Mouse (Mus musculus) monocyte, adult 5-6 weeks (primary cell): ENCODE results near the gene Spesp1. TPM values are rescaled to one million over a fixed set of nuclear protein-coding genes. Genes with fewer than 3 reads are reported as not detected.

Experiments
- ATAC-seq: fragments of 153-309, 156-312 bp; replicated peaks from 2 replicates; pipeline ENCODE4 v1.8.0; 2017; ENCODE audit warnings: mild to moderate bottlenecking; ENCODE audit not compliant: low TSS enrichment, insufficient number of reproducible peaks, severe bottlenecking, poor library complexity, low FRiP score
- total RNA-seq: library from RNA; stranded (forward); fragments of 200-1000, 200-491, 200-594 nt; gene quantifications from 3 replicates; pipeline ENCODE4 v1.2.3, GENCODE M21; 2017

The Spesp1 gene
- total RNA-seq, 1 experiment from 2014 or later = not detected

GRCm38 (mm10) chr9:62253736-62254443 lies 28.1 kb downstream of the Spesp1 start:
- ATAC-seq = no peak

- ATAC-seq = no peak
These were observed 31.7 kb downstream of the Spesp1 start for GRCm38 (mm10) chr9:62250296-62250695.

DNA sequence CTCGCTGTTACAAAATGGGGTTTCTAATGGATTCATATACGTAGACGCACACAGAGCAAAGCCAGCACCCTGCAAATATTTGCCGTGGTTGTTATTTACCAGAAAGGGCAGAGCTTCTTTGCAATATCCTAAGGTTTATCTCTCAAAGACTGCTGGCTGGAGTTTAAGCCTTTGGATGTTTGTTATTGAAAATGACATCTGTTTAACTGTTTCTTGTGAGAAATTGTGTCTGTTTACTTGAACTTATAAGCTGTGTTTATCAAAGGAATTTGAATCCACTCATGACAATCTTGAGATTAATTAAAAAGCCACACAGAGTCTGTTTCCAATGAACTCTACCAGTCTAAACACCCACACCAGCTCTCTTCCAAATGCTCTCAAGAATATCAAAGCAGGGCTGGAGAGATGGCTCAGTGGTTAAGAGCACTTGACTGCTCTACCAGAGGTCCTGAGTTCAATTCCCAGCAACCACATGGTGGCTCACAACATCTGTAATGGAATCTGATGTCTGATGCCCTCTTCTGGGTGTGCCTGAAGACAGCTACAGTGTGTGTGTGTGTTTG lies 35.5 kb downstream of the Spesp1 start:
- ATAC-seq = no peak

DNA sequence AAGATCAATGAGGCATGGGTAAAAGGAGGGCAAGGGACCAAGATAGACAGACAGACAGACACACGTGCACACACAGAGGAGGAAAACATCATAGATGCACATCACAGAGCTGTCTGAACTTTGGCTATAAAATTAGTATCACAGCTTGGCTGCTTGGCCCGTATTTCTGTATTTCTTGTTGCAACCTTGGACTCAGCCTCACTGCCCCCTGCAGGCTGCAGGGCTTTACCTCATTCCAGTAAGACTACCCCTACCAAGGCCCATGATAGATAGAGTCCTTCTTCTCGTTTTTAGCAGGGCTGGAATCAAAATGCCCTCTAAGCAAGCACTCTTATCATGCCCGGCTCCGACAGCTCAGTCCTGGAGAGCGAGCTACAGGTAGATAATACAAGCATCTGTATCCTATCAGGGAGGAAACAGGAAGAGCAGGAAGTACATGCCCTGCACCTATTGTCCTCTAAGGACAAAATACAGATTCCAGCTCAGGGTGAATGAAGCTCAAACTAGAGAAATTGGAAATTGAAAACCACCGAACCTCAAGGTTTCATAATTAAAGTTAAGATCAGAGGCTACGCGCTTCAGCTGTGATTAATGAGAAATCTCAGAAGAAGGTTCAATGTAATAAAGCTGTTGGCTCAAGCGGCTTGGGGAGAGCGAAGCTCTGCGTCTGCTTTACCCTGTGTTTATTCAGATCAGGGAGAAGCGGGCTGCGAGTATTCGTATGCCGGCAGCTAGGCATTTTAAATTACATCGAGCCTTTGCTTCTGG lies 36.2 kb downstream of the Spesp1 start:
- ATAC-seq = no peak

- ATAC-seq = no peak
These were observed 37.4 kb downstream of the Spesp1 start for GRCm38 (mm10) chr9:62244612-62245010.

GRCm38 (mm10) chr9:62243991-62244611 lies 37.9 kb downstream of the Spesp1 start:
- ATAC-seq = no peak

DNA sequence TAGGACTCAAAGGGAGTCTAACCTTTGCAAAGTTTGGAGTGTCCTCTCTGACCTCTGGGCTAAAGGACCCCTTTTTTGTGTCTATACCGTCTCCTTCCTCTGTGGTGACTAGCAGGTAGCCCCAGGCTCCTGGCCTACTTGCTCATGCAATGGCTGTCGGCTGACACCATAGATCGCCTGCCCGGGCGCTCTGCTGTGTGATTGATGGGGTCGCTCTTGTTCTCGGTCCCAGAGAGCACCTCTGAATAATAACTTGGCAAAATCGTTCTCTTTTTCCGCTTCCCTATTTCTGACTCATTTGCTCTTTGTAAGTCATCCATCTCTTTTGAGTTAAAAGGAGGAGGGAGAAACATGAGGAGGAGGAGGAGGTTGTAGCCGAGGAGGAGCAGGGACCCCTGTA lies 42.0 kb downstream of the Spesp1 start:
- no peak for ATAC-seq

DNA sequence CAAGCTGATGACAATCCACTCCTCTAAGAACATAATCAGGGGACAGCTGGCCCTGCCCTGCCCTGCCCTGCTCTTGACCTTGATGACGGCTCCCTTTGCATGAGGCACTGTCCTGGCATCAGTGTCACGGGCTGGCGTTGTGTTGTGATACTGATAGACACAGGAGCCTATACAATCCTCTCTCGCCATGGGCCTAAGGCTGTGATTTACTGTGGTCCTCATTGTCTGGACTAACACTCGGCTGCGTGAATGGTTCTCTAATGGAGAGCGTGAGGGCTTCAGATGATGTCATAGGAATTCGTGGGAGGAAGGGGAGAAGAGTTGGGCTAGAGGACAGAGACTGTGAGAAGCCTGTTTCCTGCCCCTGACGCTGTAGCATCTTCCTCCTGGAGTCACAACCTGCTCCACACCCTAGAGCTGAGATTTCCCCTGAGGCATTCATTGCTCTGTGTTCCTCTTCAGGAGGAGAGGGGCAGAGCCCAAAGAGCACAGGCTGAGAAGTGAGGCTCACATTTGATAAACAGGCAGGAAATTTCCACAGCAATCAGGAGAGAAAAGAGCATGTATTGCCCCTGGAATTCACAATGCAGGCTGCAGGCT lies 44.5 kb downstream of the Spesp1 start:
- ATAC-seq = no peak

- ATAC-seq = no peak
These were observed 46.5 kb downstream of the Spesp1 start for GRCm38 (mm10) chr9:62235501-62235900.

DNA sequence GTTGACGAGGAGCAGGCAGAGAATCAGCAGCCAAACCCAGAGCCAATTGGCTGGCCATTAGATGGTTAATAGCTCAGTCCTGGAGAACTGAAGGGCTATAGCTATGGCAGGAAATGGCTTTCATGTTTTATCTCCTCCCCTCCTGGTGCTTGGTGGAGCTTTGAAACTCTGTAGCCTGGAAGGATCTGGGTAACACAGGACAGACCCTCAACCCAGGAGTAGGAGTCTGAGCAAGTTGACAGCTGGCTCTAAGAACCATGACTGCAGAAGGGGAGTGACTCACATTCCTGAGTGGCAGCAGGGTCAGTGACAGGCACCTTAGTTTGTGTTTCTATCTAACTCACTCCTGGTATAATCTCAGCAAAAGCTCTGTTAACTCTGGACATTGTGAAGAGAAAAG lies 49.4 kb downstream of the Spesp1 start:
- no peak for ATAC-seq

GRCm38 (mm10) chr9:62231046-62231445 lies 51.0 kb downstream of the Spesp1 start:
- no peak for ATAC-seq

- no peak for ATAC-seq
These were observed 52.0 kb downstream of the Spesp1 start for GRCm38 (mm10) chr9:62229985-62230384.

GRCm38 (mm10) chr9:62222481-62222880 lies 59.5 kb downstream of the Spesp1 start:
- no peak for ATAC-seq

DNA sequence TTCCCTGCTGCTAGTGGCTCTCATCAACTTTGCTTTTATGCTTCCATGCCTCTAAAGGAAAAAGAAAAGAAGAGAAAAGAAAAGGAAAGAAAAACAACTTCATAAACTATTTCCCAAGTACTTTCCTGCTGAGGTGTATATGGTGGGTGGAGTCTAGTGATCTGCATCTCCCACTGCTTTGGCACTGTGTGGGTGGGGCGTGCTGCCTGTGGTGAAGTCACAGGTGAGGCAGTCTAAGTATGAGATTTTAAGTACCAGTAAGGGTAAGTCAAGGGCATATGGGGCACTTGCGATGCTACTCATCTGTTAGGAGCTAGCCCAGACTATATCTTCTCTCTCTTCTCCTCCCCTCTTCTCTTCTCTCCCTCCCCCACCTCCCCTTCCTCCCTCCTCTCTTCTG lies 60.0 kb downstream of the Spesp1 start:
- no peak for ATAC-seq

Other genes starting within 250 kb of the Spesp1 start
- 7.7 to 9.7 TPM (median 8.2 TPM) in 3 replicates for gene Glce, start 159.6 kb downstream of the Spesp1 start, total RNA-seq
- 648 to 883 TPM (median 742 TPM) in 3 replicates for gene Anp32a, start 59.1 kb upstream of the Spesp1 start, total RNA-seq